Mouse (Mus musculus): Measurements from ENCODE around the gene Slit3.

- TF ChIP-seq CTCF (conservative IDR thresholded peaks at IDR 0.05; ENCODE audit: low read length), result peak; percentile 55
- no peak for TF ChIP-seq POU5F1 (IDR thresholded peaks at IDR 0.05; ENCODE audit: borderline replicate concordance, low read length)
Observed at GRCm38 (mm10) chr11:35667428-35667827, 546.4 kb downstream of the Slit3 start.

Data from E14TG2a.4 (cell line).